Mouse (Mus musculus): ENCODE results near the gene Taldo1. TPM values are rescaled to one million over a fixed set of nuclear protein-coding genes. Genes with fewer than 3 reads are reported as not detected.

Taldo1 gene
- polyA plus RNA-seq, 1 experiment from 2014 or later: 371 TPM

DNA sequence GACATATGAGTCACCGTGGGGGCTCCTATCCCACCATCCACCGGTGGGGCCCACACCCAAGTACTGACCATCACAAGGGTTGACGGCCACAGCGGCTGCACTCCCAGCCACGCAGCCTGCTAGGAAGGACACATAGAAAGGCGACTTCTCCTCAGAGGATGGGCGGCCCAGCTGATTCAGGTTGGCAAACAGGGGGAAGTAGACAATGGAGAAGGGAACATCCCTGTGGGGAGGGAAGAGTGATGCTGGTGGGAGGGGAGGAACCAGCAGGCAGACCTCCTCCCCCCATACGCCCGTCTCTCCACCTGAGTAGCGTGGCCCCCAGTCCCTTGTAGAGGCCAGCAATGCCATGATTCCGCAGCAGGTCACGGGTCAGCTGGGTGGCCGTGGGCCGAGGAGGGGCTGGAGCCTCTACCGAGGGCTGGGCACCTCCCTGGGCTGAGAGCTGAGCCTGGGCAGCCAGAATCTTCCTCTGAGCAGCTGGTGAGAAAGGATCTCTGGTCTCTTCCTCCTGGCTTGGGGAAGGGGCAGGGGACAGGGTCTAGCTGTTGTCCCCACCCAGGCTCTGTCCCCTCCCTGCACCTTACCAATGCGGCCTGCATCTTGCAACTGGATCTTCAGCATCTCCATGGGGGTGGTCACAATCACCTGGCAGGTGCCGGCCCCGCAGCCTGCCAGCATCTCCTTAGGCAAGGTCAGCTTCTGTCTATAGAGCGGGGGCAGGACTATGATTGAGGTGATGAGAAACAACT lies 39.6 kb downstream of the Taldo1 start:
- Histone ChIP-seq H3K27ac (ENCODE audit: low read length) (no peak overlapping the region), H3K4me2 (replicated peaks; ENCODE audit: low read depth, low read length) (no peak overlapping the region), H3K4me3 (ENCODE audit: low read length) (no peak overlapping the region), H3K4me1 (ENCODE audit: insufficient read depth, low read length) (peaks cover 41% of the 10 kb centered on the region), H3K36me3 (ENCODE audit: insufficient read depth, low read length) (peaks cover 34% of the 10 kb centered on the region), H3K9me3 (ENCODE audit: low read length) (no peaks in the 10 kb centered on the region), H3K27me3 (ENCODE audit: insufficient read depth, low read length) (no peaks in the 10 kb centered on the region), H3K9ac (replicated peaks; ENCODE audit: low read length) (no peak overlapping the region)
- WGBS: 91% methylated on average over 19 of the region's 19 CpGs
- no peak for ATAC-seq (ENCODE audit: low FRiP score, low TSS enrichment)

DNA sequence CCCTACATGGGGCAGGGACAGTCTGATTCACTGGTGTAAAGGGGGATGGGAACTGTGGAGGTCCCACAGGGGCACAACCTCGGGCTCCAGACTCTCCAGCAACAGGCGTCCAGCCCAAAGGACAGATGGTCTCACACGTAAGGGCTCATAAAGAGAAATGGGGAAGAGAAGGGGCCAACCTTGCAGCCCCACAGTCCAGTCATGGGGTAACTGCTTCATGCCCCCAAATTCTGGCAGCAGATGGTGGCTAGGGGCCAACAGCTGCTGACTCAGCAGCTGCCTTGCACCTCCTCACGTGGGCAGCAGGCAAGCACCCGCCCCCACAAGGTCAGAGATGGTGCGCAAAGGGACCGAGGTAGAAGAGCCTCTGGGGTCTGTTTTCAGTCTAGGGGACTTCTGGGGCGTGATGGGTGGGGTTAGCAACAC lies 40.2 kb downstream of the Taldo1 start:
- no peak for ATAC-seq (ENCODE audit: low FRiP score, low TSS enrichment)
- H3K27ac ChIP-seq (ENCODE audit: low read length): no peak overlapping the region
- peaks cover 34% of the 10 kb centered on the region for H3K36me3 ChIP-seq (ENCODE audit: insufficient read depth, low read length)
- WGBS: 55% methylated on average over 8 of the region's 8 CpGs
- peaks cover 46% of the 10 kb centered on the region for H3K4me1 ChIP-seq (ENCODE audit: insufficient read depth, low read length)
- H3K4me3 ChIP-seq (ENCODE audit: low read length): no peak overlapping the region
- no peaks in the 10 kb centered on the region for H3K27me3 ChIP-seq (ENCODE audit: insufficient read depth, low read length)
- no peak overlapping the region for H3K9ac ChIP-seq (replicated peaks; ENCODE audit: low read length)
- H3K9me3 ChIP-seq (ENCODE audit: low read length): no peaks in the 10 kb centered on the region
- H3K4me2 ChIP-seq (replicated peaks; ENCODE audit: low read depth, low read length): no peak overlapping the region

DNA sequence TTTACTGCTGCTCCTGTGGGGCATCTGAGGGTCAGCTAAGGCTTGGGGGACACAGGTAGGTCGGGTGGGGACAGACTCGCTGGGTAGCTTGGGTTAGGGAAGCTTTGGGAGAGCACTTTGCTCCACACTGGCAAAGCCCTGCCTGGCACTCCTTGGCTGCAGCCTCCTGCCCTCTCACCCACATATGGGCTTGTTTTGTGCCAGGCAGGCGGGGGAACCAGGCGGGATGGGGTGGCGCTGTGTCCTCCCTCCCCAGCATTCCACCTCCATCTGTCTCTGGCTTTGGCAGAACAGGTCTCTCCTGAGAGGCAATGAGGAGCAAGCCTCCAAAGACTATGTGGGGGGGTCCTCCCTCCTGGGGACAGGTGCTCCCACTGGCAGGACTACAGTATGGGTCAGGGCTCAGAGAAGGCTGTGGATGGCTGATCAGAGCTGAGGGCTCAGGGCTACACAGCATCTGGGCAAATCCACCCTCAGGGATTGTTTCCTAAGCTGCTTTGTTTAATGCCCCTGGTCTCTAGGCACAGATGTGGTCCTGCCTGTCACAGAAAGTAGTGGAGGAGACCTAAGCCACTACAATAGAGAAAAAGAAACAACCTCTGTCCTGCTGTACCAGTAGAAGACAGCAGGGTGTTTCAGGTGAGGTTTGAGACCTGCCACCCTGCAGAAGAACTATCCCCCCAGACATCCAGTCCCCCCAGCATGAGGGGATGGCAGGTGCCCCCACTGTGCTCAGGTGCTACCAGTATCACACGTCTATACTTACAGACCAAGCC lies 40.9 kb downstream of the Taldo1 start:
- Histone ChIP-seq H3K9me3 (ENCODE audit: low read length) (no peaks in the 10 kb centered on the region), H3K4me1 (ENCODE audit: insufficient read depth, low read length) (peaks cover 46% of the 10 kb centered on the region), H3K4me2 (replicated peaks; ENCODE audit: low read depth, low read length) (no peak overlapping the region), H3K9ac (replicated peaks; ENCODE audit: low read length) (0 out of 2 replicates have a peak overlapping the region, but pooled peaks have one; percentile 4), H3K4me3 (ENCODE audit: low read length) (no peak overlapping the region), H3K27ac (ENCODE audit: low read length) (no peak overlapping the region), H3K36me3 (ENCODE audit: insufficient read depth, low read length) (peaks cover 34% of the 10 kb centered on the region), H3K27me3 (ENCODE audit: insufficient read depth, low read length) (no peaks in the 10 kb centered on the region)
- no peak for ATAC-seq (ENCODE audit: low FRiP score, low TSS enrichment)
- 84% methylated on average over 6 of the region's 6 CpGs for WGBS

DNA sequence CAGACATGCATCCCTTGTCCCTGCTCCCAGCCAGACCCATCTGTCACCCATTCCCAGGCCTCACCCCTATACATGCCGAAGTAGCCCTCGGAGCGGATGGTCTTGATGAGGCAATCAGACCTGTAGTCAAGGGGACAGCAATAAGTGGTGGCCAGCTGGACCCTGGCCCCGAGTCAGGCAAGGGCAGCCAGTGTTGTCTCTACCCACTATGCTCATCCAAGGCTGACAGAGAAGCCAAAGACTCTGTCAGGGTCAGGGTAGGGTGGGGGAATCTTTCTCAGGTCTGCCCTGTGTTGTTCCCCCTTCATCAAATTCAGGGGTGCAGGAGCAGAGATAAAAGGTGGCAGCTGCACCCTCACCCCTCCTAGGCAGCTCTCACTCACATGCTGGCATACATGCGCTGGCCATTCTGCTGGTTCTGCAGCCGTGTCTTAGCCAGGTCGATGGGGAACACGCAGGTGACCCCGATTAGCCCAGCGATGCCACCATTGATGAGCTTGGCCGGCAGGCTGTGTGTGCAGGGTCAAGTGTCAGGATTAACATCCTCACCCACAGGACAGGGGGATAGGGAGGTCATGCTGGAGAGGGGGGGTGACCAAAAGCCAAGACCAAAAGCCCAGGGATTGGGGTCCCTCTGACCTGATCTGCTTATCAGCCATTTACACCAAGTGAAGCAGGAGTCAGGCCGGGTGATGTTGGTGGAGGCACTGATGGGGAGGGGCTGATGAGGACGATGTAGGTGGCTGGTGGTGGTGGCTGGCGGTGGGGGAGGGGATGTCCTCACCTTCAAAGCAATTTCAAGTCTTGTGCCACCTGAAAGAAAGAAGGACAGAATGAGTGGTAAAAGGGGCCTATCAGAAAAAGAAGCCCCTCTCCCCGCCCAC lies 41.8 kb downstream of the Taldo1 start:
- peak overlapping the region; percentile 65 for H3K9ac ChIP-seq (replicated peaks; ENCODE audit: low read length)

DNA sequence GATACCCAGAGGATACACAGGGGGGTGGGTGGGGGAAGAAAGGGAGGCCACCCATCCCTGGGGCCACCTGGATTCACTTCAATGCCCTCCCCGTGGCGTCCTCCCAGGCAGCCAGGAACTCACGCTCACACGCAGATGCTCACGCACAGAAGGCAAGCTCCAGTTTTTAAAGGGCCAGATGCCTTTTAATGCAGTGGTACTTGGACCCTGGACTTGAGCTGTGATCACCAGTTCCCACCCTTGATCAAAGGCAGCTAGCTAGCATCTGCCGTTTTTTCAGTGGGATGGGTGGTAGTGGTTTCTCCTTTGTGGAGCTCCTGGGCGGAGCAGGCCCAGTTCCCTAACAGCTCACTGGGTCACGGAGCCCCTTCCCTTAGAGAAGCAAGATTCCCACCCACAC lies 42.5 kb downstream of the Taldo1 start:
- Histone ChIP-seq H3K9me3 (ENCODE audit: low read length) (no peaks in the 10 kb centered on the region), H3K4me3 (ENCODE audit: low read length) (peak overlapping the region; percentile 57), H3K9ac (replicated peaks; ENCODE audit: low read length) (peak overlapping the region; percentile 65), H3K4me2 (replicated peaks; ENCODE audit: low read depth, low read length) (peak overlapping the region; percentile 87), H3K4me1 (ENCODE audit: insufficient read depth, low read length) (peaks cover 39% of the 10 kb centered on the region), H3K36me3 (ENCODE audit: insufficient read depth, low read length) (peaks cover 46% of the 10 kb centered on the region), H3K27ac (ENCODE audit: low read length) (peak overlapping the region; percentile 44), H3K27me3 (ENCODE audit: insufficient read depth, low read length) (no peaks in the 10 kb centered on the region)
- WGBS: 14% methylated on average over 8 of the region's 8 CpGs
- ATAC-seq (ENCODE audit: low FRiP score, low TSS enrichment): no peak

More for the DNA sequence above, 41.8 kb downstream of the Taldo1 start:
- Histone ChIP-seq H3K27ac (ENCODE audit: low read length) (no peak overlapping the region), H3K4me3 (ENCODE audit: low read length) (peak overlapping the region; percentile 57), H3K9me3 (ENCODE audit: low read length) (no peaks in the 10 kb centered on the region), H3K4me1 (ENCODE audit: insufficient read depth, low read length) (peaks cover 46% of the 10 kb centered on the region), H3K27me3 (ENCODE audit: insufficient read depth, low read length) (no peaks in the 10 kb centered on the region), H3K4me2 (replicated peaks; ENCODE audit: low read depth, low read length) (peak overlapping the region; percentile 87), H3K36me3 (ENCODE audit: insufficient read depth, low read length) (peaks cover 40% of the 10 kb centered on the region)
- no peak for ATAC-seq (ENCODE audit: low FRiP score, low TSS enrichment)
- 67% methylated on average over 15 of the region's 15 CpGs for whole genome bisulfite sequencing

DNA sequence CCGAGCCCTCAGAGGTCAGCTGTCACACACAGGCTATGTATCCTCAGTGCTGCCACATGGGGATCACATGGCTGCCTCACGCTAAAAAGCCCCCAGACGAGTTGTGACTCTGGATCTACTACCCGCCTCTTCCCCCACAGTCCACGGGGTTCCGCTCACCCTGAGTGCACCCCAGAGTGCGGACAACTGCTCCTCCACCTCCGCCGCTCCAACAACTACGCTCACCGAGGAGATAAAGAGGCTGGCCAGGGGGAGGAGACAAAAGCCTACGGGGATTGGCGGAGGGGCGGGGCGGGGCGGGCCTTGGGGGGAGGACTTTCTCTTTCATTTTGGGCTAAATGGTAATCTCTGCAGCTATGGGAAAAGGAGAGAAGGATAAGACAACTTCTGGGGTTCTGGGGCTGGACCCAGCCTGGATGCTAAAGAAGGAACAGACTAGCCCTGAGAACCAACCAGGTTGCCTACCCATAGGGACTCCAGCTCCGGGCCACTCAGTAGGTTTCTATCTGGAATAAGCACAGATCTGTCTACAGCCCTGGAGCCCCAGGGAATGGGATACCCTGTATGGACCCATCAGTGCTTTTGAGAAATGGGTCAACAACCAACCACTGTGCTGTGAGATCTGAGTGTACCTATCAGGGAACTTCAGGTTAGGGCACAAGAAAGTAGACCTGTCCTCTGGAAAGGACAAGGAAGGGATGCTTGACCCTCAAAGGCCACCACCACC lies 43.3 kb downstream of the Taldo1 start:
- WGBS: 5% methylated on average over 17 of the region's 17 CpGs
- no peak for ATAC-seq (ENCODE audit: low FRiP score, low TSS enrichment)
- Histone ChIP-seq H3K4me3 (ENCODE audit: low read length) (peak overlapping the region; percentile 57), H3K27ac (ENCODE audit: low read length) (peak overlapping the region; percentile 44), H3K9me3 (ENCODE audit: low read length) (no peaks in the 10 kb centered on the region), H3K27me3 (ENCODE audit: insufficient read depth, low read length) (no peaks in the 10 kb centered on the region), H3K9ac (replicated peaks; ENCODE audit: low read length) (peak overlapping the region; percentile 65), H3K4me2 (replicated peaks; ENCODE audit: low read depth, low read length) (peak overlapping the region; percentile 87), H3K36me3 (ENCODE audit: insufficient read depth, low read length) (peaks cover 50% of the 10 kb centered on the region), H3K4me1 (ENCODE audit: insufficient read depth, low read length) (peaks cover 32% of the 10 kb centered on the region)

DNA sequence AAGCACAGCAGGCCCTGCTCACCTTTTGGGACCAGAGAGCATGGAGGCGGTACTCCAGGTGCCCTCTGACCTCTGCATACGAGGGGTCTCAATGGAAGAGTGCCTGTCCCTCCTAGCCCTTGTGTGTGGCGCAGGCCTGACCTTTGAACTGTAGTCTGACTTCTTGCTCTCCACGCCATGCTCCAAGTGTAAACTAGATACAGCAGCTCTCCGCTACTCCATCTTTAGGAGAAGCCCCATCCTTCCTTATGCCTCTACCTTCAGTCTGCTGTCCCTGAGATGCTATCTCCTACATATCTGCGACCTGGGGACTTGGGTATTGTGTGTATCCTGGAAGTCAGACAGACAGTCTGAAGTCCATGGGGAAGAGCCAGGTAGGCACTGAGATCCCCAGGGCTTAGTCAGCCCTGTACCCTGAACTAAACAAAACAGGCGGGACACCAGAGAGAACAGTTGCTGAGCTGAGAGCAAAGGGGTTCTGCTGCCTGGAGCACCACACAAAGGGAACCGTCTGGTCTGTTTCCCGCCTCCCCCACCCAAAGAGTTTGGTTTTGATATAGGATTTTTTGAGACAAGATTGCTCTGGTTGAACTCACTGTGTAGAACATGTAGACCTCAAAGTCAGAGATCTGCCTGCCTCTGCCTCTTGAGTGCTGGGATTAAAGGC lies 44.0 kb downstream of the Taldo1 start:
- Histone ChIP-seq H3K4me3 (ENCODE audit: low read length) (0 out of 2 replicates have a peak overlapping the region, but pooled peaks have one; percentile 57), H3K4me2 (replicated peaks; ENCODE audit: low read depth, low read length) (peak overlapping the region; percentile 87; the same call in 1 of the 2 replicates), H3K9ac (replicated peaks; ENCODE audit: low read length) (no peak overlapping the region), H3K9me3 (ENCODE audit: low read length) (no peaks in the 10 kb centered on the region), H3K36me3 (ENCODE audit: insufficient read depth, low read length) (peaks cover 43% of the 10 kb centered on the region), H3K4me1 (ENCODE audit: insufficient read depth, low read length) (peaks cover 32% of the 10 kb centered on the region), H3K27me3 (ENCODE audit: insufficient read depth, low read length) (no peaks in the 10 kb centered on the region), H3K27ac (ENCODE audit: low read length) (no peak overlapping the region)
- 78% methylated on average over 9 of the region's 9 CpGs for WGBS
- ATAC-seq (ENCODE audit: low FRiP score, low TSS enrichment): no peak

DNA sequence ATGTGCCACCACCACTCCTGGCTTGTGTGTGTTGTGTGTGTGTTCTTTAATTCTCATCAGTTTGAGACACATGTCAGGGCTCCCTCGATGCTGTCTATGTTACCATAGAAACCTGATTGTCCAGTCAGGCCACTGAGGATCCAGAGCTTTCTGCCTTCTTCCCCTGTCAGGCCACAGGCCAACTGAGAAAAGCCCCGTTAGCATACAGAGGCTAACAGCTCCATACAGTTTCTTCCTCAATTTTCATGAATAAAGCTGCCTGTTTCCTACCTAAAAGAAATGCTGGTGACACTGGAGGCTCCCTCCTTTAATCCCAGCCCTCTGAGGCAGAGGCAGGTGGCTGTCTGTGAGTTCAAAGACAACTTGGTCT lies 44.5 kb downstream of the Taldo1 start:
- Histone ChIP-seq H3K9ac (replicated peaks; ENCODE audit: low read length) (peak overlapping the region; percentile 77), H3K4me3 (ENCODE audit: low read length) (peak overlapping the region; percentile 58), H3K36me3 (ENCODE audit: insufficient read depth, low read length) (peaks cover 38% of the 10 kb centered on the region), H3K27me3 (ENCODE audit: insufficient read depth, low read length) (no peaks in the 10 kb centered on the region), H3K4me2 (replicated peaks; ENCODE audit: low read depth, low read length) (peak overlapping the region; percentile 93), H3K9me3 (ENCODE audit: low read length) (no peaks in the 10 kb centered on the region), H3K27ac (ENCODE audit: low read length) (no peak overlapping the region), H3K4me1 (ENCODE audit: insufficient read depth, low read length) (peaks cover 32% of the 10 kb centered on the region)
- no peak for ATAC-seq (ENCODE audit: low FRiP score, low TSS enrichment)
- WGBS: 55% methylated on average over 2 of the region's 2 CpGs

All from kidney, embryonic 16.5 days (tissue).